Mouse (Mus musculus) heart, embryonic 16.5 days (tissue): ENCODE data around the gene Tmpo. TPM values are rescaled to one million over a fixed set of nuclear protein-coding genes. Genes with fewer than 3 reads are reported as not detected.

Experiments used
- ATAC-seq: fragments of 200-750 bp; cut with Nextera tagmentation; replicated peaks from 2 replicates; pipeline ENCODE4 v1.8.0; 2017; ENCODE audit warnings: moderate number of reproducible peaks; ENCODE audit not compliant: insufficient read depth, low FRiP score; ENCODE audit errors: extremely low read depth
- H3K27ac ChIP-seq: fragments of 300-500 bp; sonication (generic); 2 replicates; pipeline ENCODE4 v1.5.1; 2014; ENCODE audit warnings: mild to moderate bottlenecking, low read length, control low read depth, moderate library complexity
- H3K27me3 ChIP-seq: fragments of 300-500 bp; sonication (generic); 2 replicates; pipeline ENCODE4 v1.6.1; 2014; ENCODE audit warnings: low read length, mixed read lengths; ENCODE audit not compliant: control insufficient read depth, insufficient read depth
- H3K36me3 ChIP-seq: fragments of 300-500 bp; sonication (generic); 2 replicates; pipeline ENCODE4 v1.6.1; 2014; ENCODE audit not compliant: control insufficient read depth, insufficient read depth
- H3K4me1 ChIP-seq: fragments of 300-500 bp; sonication (generic); 2 replicates; pipeline ENCODE4 v1.6.1; 2014; ENCODE audit warnings: low read length, mixed read lengths; ENCODE audit not compliant: control insufficient read depth, insufficient read depth
- H3K4me2 ChIP-seq: fragments of 300-500 bp; sonication (generic); 2 replicates; pipeline ENCODE4 v1.6.1; 2014; ENCODE audit warnings: low read depth, mild to moderate bottlenecking, control low read depth, low read length
- H3K4me3 ChIP-seq: fragments of 300-500 bp; sonication (generic); 2 replicates; pipeline ENCODE4 v1.5.1; 2014; ENCODE audit warnings: mild to moderate bottlenecking, control low read depth, low read length
- H3K9ac ChIP-seq: fragments of 300-500 bp; sonication (generic); 2 replicates; pipeline ENCODE4 v1.6.1; 2014; ENCODE audit warnings: low read length, control low read depth
- H3K9me3 ChIP-seq: fragments of 300-500 bp; sonication (generic); replicated peaks from 2 replicates; pipeline ENCODE4 v1.6.1; 2016; ENCODE audit warnings: low read length; ENCODE audit not compliant: control insufficient read depth
- WGBS: fragments of 180-500 bp; shearing (Covaris S2); extraction: QIAGEN DNeasy Blood & Tissue Kit; methylation state at CpG from one replicate; pipeline ENCODE4 v1.1.7; 2014; 5-methylcytosine and 5-hydroxymethylcytosine counted together
- polyA plus RNA-seq: library from polyadenylated mRNA; unstranded; fragments of >200 nt; fragmentation: Nextera tagmentation; extraction: Ambion mirVana; gene quantifications from 2 replicates; pipeline ENCODE4 v1.2.1, GENCODE M21; 2015

Gene Tmpo
- polyA plus RNA-seq, 1 experiment from 2014 or later: 148 TPM

DNA sequence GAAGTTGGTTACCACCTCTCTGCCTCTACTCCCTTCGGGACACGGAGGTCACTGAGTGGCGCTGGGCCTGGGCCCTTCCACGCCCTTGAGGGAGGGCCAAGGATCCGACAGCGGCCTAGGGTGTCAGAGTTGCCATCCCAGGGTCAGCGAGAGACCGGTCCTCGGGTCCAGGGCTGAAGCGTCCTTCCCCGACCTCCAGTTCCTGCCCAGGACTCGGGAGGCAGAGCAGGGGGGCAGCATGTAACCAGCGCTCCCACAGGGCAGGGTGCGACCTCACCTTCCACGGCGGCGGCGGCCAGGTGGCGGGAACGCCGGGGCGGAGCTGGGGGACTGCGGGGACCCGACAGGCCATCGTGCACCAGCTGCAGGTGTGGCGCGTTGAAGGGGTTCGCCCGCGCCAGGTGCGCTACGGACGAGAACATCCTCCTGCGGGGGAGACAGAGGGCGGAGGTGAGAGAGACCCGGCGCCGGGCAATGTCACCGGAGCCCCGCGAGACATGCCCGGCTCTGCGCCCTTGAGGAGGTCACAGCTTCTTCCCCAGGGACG is 57.8 kb downstream of the Tmpo start:
- under 1% methylated on average over 35 of the region's 44 CpGs for WGBS

DNA sequence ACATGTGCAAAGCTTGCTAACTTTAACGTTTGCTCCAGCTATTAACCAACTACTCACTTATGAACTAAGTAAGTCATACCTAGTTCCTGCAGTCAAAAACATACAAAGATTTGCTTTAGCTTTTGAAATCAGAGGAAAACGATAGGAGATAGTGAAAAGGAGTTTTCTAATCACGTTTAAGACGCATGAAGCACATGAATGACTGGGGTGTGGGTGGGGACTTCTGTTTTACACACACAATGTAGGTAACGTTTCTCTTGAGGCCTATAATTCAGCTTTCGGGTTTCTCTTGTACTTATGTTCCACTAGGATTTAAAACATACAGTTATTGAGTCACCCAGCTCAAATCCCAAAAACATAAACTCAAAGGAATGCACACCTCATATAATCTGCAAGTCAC is 58.5 kb downstream of the Tmpo start:
- H3K4me3 ChIP-seq: peak overlapping the region; percentile 100
- H3K27ac ChIP-seq: peak overlapping the region; percentile 97
- no peaks in the 10 kb centered on the region for H3K27me3 ChIP-seq
- H3K9me3 ChIP-seq: no peaks in the 10 kb centered on the region
- no peak for ATAC-seq
- H3K36me3 ChIP-seq: peaks cover 40% of the 10 kb centered on the region
- peak overlapping the region; percentile 60 for H3K4me2 ChIP-seq
- peaks cover 24% of the 10 kb centered on the region for H3K4me1 ChIP-seq
- H3K9ac ChIP-seq: peak overlapping the region; percentile 100
- WGBS: 13% methylated on average over 6 of the region's 6 CpGs

More for the DNA sequence above, 57.8 kb downstream of the Tmpo start:
- H3K36me3 ChIP-seq: peaks cover 33% of the 10 kb centered on the region
- H3K27ac ChIP-seq: peak overlapping the region; percentile 97
- peaks cover 24% of the 10 kb centered on the region for H3K4me1 ChIP-seq
- ATAC-seq: peak; percentile 52
- H3K27me3 ChIP-seq: no peaks in the 10 kb centered on the region
- H3K4me3 ChIP-seq: peak overlapping the region; percentile 100
- peak overlapping the region; percentile 60 for H3K4me2 ChIP-seq
- H3K9me3 ChIP-seq: no peaks in the 10 kb centered on the region
- peak overlapping the region; percentile 100 for H3K9ac ChIP-seq

DNA sequence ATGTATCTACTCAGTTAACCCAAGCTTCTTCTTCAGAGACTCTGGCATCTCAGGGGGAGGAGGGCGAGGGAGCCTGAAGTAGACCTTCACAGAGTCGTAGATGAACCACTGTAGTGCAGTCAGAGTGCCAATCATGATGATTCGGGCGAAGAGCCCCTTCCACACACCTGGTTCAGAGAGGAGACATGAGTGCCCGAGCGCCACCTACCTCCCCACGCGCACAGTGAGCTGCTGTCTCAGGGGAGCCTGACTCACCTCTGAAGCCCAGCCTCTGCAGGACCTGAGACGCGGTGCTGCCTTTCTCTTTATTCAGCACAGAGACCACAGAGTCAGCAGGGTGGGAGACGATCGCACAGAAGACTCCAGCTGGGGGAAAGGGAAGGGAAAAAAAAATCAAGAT is 64.2 kb downstream of the Tmpo start:
- Histone ChIP-seq H3K4me3 (no peak overlapping the region), H3K9me3 (no peaks in the 10 kb centered on the region), H3K4me2 (no peak overlapping the region), H3K36me3 (peaks cover 84% of the 10 kb centered on the region), H3K9ac (no peak overlapping the region), H3K4me1 (peaks cover 11% of the 10 kb centered on the region), H3K27ac (no peak overlapping the region), H3K27me3 (no peaks in the 10 kb centered on the region)
- ATAC-seq: no peak; the same call in 1 of the 2 replicates
- 92% methylated on average over 12 of the region's 12 CpGs for WGBS

GRCm38 (mm10) chr10:91109841-91110240 is 71.3 kb downstream of the Tmpo start:
- no peak for ATAC-seq
- Histone ChIP-seq H3K4me2 (no peak overlapping the region), H3K36me3 (peaks cover 24% of the 10 kb centered on the region), H3K4me1 (no peaks in the 10 kb centered on the region), H3K27me3 (no peaks in the 10 kb centered on the region), H3K27ac (no peak overlapping the region), H3K4me3 (no peak overlapping the region), H3K9me3 (peaks cover 6% of the 10 kb centered on the region), H3K9ac (no peak overlapping the region)
- 65% methylated on average over 4 of the region's 4 CpGs for WGBS

- WGBS: 71% methylated on average over 3 of the region's 3 CpGs
- Histone ChIP-seq H3K27ac (no peak overlapping the region), H3K36me3 (peaks cover 13% of the 10 kb centered on the region), H3K27me3 (no peaks in the 10 kb centered on the region), H3K4me1 (no peaks in the 10 kb centered on the region), H3K4me3 (no peak overlapping the region), H3K9ac (no peak overlapping the region), H3K9me3 (peaks cover 6% of the 10 kb centered on the region), H3K4me2 (no peak overlapping the region)
- ATAC-seq: no peak
Measured at GRCm38 (mm10) chr10:91105981-91106380, 75.1 kb downstream of the Tmpo start.

DNA sequence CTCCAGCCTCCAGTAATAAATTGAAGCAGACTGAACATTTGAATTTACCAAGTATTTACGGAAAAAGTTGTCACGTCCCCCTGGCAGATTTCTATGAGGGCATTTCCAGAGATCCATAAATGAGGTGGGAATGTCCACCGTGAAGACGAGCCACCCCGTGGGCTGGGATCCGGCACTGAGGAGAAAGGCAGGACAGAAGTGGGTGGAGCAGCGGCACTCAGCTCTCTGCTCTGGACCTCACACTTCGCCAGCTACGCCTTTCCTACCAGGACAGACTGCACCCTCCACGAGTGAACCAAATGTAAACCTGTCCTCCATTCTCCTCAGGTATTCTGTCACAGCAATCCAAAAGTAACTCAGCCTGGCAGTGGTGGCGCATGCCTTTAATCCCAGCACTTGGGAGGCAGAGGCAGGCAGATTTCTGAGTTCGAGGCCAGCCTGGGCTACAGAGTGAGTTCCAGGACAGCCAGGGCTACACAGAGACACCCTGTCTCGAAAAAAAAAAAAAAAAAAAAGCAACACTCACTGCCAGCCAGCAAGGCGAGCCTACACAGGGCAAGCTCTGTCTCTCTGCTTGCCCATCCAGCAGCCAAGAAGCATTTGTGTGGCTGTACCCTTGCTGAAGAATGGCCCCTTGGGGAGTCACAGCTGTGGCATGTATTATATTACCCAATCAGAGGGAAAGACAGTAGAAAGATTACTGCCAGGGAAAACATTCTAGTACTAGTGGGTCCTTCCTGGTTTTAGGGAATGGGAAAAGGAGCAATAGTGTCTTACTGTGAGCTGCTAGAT is 78.1 kb downstream of the Tmpo start:
- ATAC-seq: no peak
- Histone ChIP-seq H3K4me3 (no peak overlapping the region), H3K4me1 (no peaks in the 10 kb centered on the region), H3K9ac (no peak overlapping the region), H3K27ac (no peak overlapping the region), H3K36me3 (peaks cover 13% of the 10 kb centered on the region), H3K27me3 (no peaks in the 10 kb centered on the region), H3K9me3 (peaks cover 3% of the 10 kb centered on the region; the same call in 1 of the 2 replicates), H3K4me2 (no peak overlapping the region)
- 90% methylated on average over 14 of the region's 14 CpGs for WGBS

GRCm38 (mm10) chr10:91101936-91102335 is 79.2 kb downstream of the Tmpo start:
- ATAC-seq: no peak
- 93% methylated on average over 25 of the region's 25 CpGs for WGBS

DNA sequence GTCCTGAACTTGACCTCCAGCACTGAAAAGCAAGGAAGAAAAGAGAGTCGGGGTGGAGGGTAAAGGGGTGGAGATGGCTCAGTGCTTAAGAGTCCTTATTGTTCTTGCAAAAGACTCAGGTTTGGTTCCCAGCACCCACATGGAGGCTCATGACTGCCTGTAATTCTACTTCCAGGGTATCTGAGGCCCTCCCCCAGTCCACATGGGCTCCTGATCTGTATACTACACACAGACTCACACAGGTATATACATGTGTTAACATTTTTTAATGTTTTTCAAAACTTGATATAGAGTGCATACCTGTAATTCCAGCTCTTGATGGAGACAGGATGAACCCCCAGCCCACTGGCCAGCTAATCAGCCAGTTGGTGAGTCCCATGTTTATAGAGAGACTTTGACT is 81.0 kb downstream of the Tmpo start:
- no peaks in the 10 kb centered on the region for H3K4me1 ChIP-seq
- no peak overlapping the region for H3K4me2 ChIP-seq
- H3K4me3 ChIP-seq: no peak overlapping the region
- H3K9me3 ChIP-seq: no peaks in the 10 kb centered on the region
- H3K9ac ChIP-seq: no peak overlapping the region
- no peak overlapping the region for H3K27ac ChIP-seq
- peaks cover 21% of the 10 kb centered on the region for H3K36me3 ChIP-seq
- 88% methylated on average over 1 of the region's 1 CpGs for WGBS
- no peaks in the 10 kb centered on the region for H3K27me3 ChIP-seq
- no peak for ATAC-seq

More at GRCm38 (mm10) chr10:91101936-91102335, 79.2 kb downstream of the Tmpo start:
- Histone ChIP-seq H3K4me3 (no peak overlapping the region), H3K4me2 (no peak overlapping the region), H3K4me1 (no peaks in the 10 kb centered on the region), H3K9me3 (peaks cover 3% of the 10 kb centered on the region; the same call in 1 of the 2 replicates), H3K36me3 (peaks cover 13% of the 10 kb centered on the region), H3K9ac (no peak overlapping the region), H3K27me3 (no peaks in the 10 kb centered on the region), H3K27ac (no peak overlapping the region)

DNA sequence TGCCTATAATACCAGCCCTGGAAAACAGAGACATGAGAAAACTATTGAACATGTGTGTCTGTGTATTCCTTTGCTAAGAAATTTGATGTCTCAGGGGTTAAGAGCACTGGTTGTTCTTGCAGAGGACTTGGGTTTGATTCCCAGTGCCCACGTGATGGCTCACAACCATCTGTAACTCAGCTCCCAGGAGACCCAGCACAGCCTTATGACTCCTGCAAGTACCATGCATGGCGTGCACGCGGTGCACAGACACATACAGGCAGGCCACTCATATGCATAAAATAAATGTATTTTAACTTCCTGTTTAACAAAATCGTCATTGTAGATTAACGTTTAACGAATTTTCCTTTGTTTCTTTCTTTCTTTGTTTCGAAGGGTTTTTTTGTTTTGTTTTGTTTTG is 83.1 kb downstream of the Tmpo start:
- Histone ChIP-seq H3K4me1 (no peaks in the 10 kb centered on the region), H3K9ac (no peak overlapping the region), H3K36me3 (peaks cover 27% of the 10 kb centered on the region)

More for the DNA sequence above, 83.1 kb downstream of the Tmpo start:
- WGBS: 88% methylated on average over 8 of the region's 8 CpGs
- no peak overlapping the region for H3K4me3 ChIP-seq
- no peak overlapping the region for H3K4me2 ChIP-seq
- no peak overlapping the region for H3K27ac ChIP-seq
- H3K27me3 ChIP-seq: no peaks in the 10 kb centered on the region
- ATAC-seq: no peak
- no peaks in the 10 kb centered on the region for H3K9me3 ChIP-seq
